In genomic region chr10:127379654-127380053, GRCm38 (mm10) we compare ENCODE assay signal across 1 mouse cellular context.
TF ChIP-seq lines count a peak whose summit lies in the region.

No protein-coding gene starts in this region.

TF ChIP-seq in CH12.LX, 34 proteins besides CTCF, POLR2A, EP300 and RAD21:
- TF ChIP-seq ZNF384 (IDR thresholded peaks at IDR 0.05; ENCODE audit: low read depth, low read length) (peak; percentile 60; the same call in 1 of the 2 replicates), JUND (conservative IDR thresholded peaks at IDR 0.05; ENCODE audit: low read depth, low read length) (no peak), MAZ (IDR thresholded peaks at IDR 0.05; ENCODE audit: low read depth, low read length) (no peak), MXI1 (IDR thresholded peaks at IDR 0.05; ENCODE audit: low read depth, low read length) (no peak)
